Mouse (Mus musculus) spleen, adult 2 months (tissue): ENCODE results near the gene Hmgn1.

Experiments
- CTCF ChIP-seq: fragments of 200-500 bp; IDR thresholded peaks from 2 replicates; pipeline ENCODE4 v1.5.1; 2011; ENCODE audit warnings: mild to moderate bottlenecking, inconsistent platforms; ENCODE audit not compliant: insufficient read depth, insufficient read length, insufficient replicate concordance; ENCODE audit errors: extremely low read depth
- POLR2A ChIP-seq: fragments of 200-500 bp; IDR thresholded peaks from 2 replicates; pipeline ENCODE4 v1.6.1; 2011; ENCODE audit warnings: low read depth, low read length, inconsistent platforms

DNA sequence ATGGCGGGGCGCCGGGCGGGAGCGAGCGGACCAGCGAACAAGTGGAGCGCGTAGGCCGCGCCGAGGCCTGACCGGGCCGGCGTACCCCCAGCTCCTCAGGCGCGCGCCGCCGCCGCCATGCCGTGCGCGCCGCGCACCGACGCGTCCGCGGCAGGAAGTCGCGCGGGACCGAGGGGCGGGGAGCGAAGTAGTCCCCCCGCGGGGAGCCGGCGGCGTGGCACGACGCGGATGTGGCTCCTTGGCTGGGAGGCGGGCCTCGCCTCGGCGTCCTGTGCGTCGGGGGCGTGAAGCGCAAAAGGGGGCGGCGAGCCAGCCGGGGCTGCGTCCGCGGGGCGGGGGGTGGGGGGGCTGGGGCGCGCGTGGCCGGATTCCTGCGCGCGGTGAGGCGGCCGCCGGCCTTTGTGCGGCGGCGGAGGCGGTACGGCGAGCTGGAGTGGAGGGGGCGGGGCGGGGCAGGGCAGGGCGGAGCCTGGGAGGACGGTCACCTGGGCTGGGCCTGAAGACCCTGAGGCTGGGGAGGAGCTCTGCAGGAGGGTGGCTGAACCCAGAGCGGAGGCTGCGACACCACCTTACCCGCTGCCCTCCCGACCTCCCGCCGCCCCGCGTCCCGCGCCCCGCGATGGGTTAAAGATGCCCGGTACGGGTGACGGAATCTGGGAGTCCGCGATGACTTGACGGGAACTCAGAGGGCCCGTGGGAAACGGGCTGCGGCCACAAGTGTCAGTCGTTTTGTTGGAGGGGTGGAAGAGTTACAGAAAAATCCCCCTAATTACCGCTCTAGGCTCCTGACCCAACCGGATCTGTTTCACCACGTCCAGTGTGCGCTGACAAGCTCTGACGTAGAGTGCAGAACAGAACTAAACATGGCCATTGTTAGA lies 45.0 kb downstream of the Hmgn1 start, which contains the start of gene Brwd1:
- TF ChIP-seq POLR2A (peak; percentile 81), CTCF (no peak)
